Comparison of ENCODE assay signal across 9 mouse cellular contexts in the genomic region with DNA sequence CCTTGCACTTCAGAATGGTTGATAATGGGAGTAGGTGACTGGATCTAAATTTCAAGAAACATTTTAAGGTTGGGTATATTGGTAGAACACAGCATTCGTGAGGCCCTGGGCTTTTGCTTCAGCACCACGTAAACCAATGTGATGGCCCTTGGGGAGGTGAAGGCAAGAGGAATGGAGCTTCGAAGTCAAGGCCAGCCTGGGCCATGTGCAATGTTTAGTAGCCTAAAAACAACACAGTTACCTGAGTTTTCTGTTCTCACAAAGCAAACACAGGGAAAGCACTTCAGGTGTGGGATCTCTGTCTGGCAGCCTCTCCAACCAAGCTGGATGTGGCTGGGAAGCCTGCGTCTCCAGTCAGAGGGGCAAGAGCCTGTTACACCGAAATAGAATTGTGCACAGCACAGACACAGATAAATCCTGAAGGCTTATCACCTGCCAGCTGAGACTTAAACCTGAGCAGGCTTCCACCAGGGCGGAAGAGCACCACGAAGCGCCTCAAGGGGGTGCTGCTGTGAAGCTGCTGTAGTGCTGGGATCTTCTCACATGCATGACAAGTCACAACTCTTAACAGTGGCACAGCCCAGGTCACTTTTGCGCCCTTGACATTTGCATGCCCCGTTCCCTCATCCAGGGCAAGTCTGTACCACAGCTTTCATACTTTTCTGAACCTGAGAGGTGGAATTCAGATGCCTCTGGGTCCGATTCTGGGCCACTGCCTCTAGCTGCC. TPM values are rescaled to one million over a fixed set of nuclear protein-coding genes. Genes with fewer than 3 reads are reported as not detected.
A peak's percentile ranks its signal among the peaks of the same experiment; 100 is the strongest.
DNase-seq lines count a peak whose midpoint lies in the region; ATAC-seq and TF ChIP-seq lines count a peak whose summit lies in the region.
"Had no signal": no experiment of that assay in that cellular context is flagged by ENCODE, and none has a peak within 500 bp of the region (broad histone marks: within the 10 kb centered on the region; RNA-seq: fewer than 3 reads in every experiment).

No protein-coding gene starts in this region.

- ATAC-seq in midbrain, postnatal 0 days (ENCODE audit: low FRiP score) = no peak
- ATAC-seq in midbrain, embryonic 16.5 days = no peak
- ATAC-seq in intestine, embryonic 15.5 days = 0 out of 2 replicates have a peak, but pooled peaks have one; percentile 50
- peak; percentile 41 for ATAC-seq in megakaryocyte, adult 5-6 weeks (ENCODE audit: poor library complexity, severe bottlenecking)
- no peak for ATAC-seq in hindbrain, embryonic 13.5 days (ENCODE audit: low FRiP score)

- DNase-seq in cerebellum, adult 2 months = peak; percentile 29 to 31
- no peak for DNase-seq in cerebellum, adult 11-12 months
- peak; percentile 36 for DNase-seq in midbrain, postnatal 0 days (ENCODE audit: low spot score)
- no peak for DNase-seq in urinary bladder, postnatal 14 days (ENCODE audit: low spot score)

- TF ChIP-seq POLR2A in cerebellum, adult 2 months (IDR thresholded peaks at IDR 0.05; ENCODE audit: borderline replicate concordance, insufficient read depth, low read length) = no peak

- TF ChIP-seq CTCF in cerebellum, adult 2 months (IDR thresholded peaks at IDR 0.05; ENCODE audit: borderline replicate concordance, insufficient read depth, low read depth, low read length) = peak; percentile 69
- peak; percentile 72 for TF ChIP-seq CTCF in midbrain, postnatal 0 days (IDR thresholded peaks at IDR 0.05)

- H3K9me3 ChIP-seq in midbrain, postnatal 0 days (ENCODE audit: low read length) = no peaks in the 10 kb centered on the region
- no peaks in the 10 kb centered on the region for H3K9me3 ChIP-seq in midbrain, embryonic 16.5 days (replicated peaks; ENCODE audit: control insufficient read depth, low read length, poor library complexity, severe bottlenecking)
- no peaks in the 10 kb centered on the region for H3K9me3 ChIP-seq in intestine, embryonic 15.5 days
- no peaks in the 10 kb centered on the region for H3K9me3 ChIP-seq in hindbrain, embryonic 13.5 days

- H3K27me3 ChIP-seq in cerebellum, adult 2 months (ENCODE audit: control insufficient read depth, insufficient read depth, low read length) = no peaks in the 10 kb centered on the region
- no peaks in the 10 kb centered on the region for H3K27me3 ChIP-seq in midbrain, postnatal 0 days (ENCODE audit: insufficient read depth, low read length)
- H3K27me3 ChIP-seq in midbrain, embryonic 16.5 days (ENCODE audit: control insufficient read depth, insufficient read depth, low read depth, low read length) = no peaks in the 10 kb centered on the region
- no peaks in the 10 kb centered on the region for H3K27me3 ChIP-seq in intestine, embryonic 15.5 days (replicated peaks)
- no peaks in the 10 kb centered on the region for H3K27me3 ChIP-seq in hindbrain, embryonic 13.5 days

- no peak overlapping the region for H3K4me2 ChIP-seq in midbrain, postnatal 0 days (ENCODE audit: low read depth, low read length, poor library complexity, severe bottlenecking)
- no peak overlapping the region for H3K4me2 ChIP-seq in midbrain, embryonic 16.5 days (ENCODE audit: low read length)
- H3K4me2 ChIP-seq in intestine, embryonic 15.5 days (replicated peaks) = no peak overlapping the region
- H3K4me2 ChIP-seq in hindbrain, embryonic 13.5 days = no peak overlapping the region

- H3K9ac ChIP-seq in midbrain, postnatal 0 days (replicated peaks; ENCODE audit: low read length, poor library complexity, severe bottlenecking) = no peak overlapping the region
- no peak overlapping the region for H3K9ac ChIP-seq in midbrain, embryonic 16.5 days (ENCODE audit: low read depth, low read length)
- no peak overlapping the region for H3K9ac ChIP-seq in intestine, embryonic 15.5 days
- no peak overlapping the region for H3K9ac ChIP-seq in hindbrain, embryonic 13.5 days

- no peaks in the 10 kb centered on the region for H3K4me1 ChIP-seq in cerebellum, adult 2 months (ENCODE audit: control insufficient read depth, insufficient read depth, low read length)
- H3K4me1 ChIP-seq in midbrain, postnatal 0 days (ENCODE audit: insufficient read depth, low read length) = no peaks in the 10 kb centered on the region
- H3K4me1 ChIP-seq in midbrain, embryonic 16.5 days (ENCODE audit: control insufficient read depth, insufficient read depth, low read length) = no peaks in the 10 kb centered on the region
- H3K4me1 ChIP-seq in intestine, embryonic 15.5 days (replicated peaks) = no peaks in the 10 kb centered on the region
- no peaks in the 10 kb centered on the region for H3K4me1 ChIP-seq in hindbrain, embryonic 13.5 days (replicated peaks)

- H3K27ac ChIP-seq in cerebellum, adult 2 months (ENCODE audit: insufficient read depth, low read length) = no peak overlapping the region
- no peak overlapping the region for H3K27ac ChIP-seq in midbrain, postnatal 0 days (ENCODE audit: low read depth, low read length)
- H3K27ac ChIP-seq in midbrain, embryonic 16.5 days (ENCODE audit: low read length) = no peak overlapping the region
- no peak overlapping the region for H3K27ac ChIP-seq in intestine, embryonic 15.5 days
- no peak overlapping the region for H3K27ac ChIP-seq in hindbrain, embryonic 13.5 days

- no peak overlapping the region for H3K4me3 ChIP-seq in cerebellum, adult 2 months (replicated peaks; ENCODE audit: insufficient read depth, low read depth, low read length)
- no peak overlapping the region for H3K4me3 ChIP-seq in midbrain, postnatal 0 days (ENCODE audit: low read depth, low read length)
- H3K4me3 ChIP-seq in midbrain, embryonic 16.5 days (ENCODE audit: low read depth, low read length) = no peak overlapping the region
- no peak overlapping the region for H3K4me3 ChIP-seq in intestine, embryonic 15.5 days (replicated peaks)
- no peak overlapping the region for H3K4me3 ChIP-seq in hindbrain, embryonic 13.5 days

- H3K36me3 ChIP-seq in midbrain, postnatal 0 days (ENCODE audit: insufficient read depth, low read length) = peaks cover 3% of the 10 kb centered on the region; the same call in 1 of the 2 replicates
- peaks cover 5% of the 10 kb centered on the region; the same call in 1 of the 2 replicates for H3K36me3 ChIP-seq in midbrain, embryonic 16.5 days (ENCODE audit: control insufficient read depth, insufficient read depth, low read length)
- peaks cover 4% of the 10 kb centered on the region; the same call in 1 of the 2 replicates for H3K36me3 ChIP-seq in intestine, embryonic 15.5 days
- peaks cover 27% of the 10 kb centered on the region for H3K36me3 ChIP-seq in hindbrain, embryonic 13.5 days

- 62% methylated on average over 11 of the region's 11 CpGs for WGBS in cerebellum, adult 2 months
- 62% methylated on average over 11 of the region's 11 CpGs for WGBS in midbrain, postnatal 0 days
- WGBS in midbrain, embryonic 16.5 days = 57% methylated on average over 11 of the region's 11 CpGs
- 48% methylated on average over 11 of the region's 11 CpGs for WGBS in intestine, embryonic 15.5 days
- WGBS in hindbrain, embryonic 13.5 days = 55% methylated on average over 11 of the region's 11 CpGs

RNA-seq across cellular contexts. Expression of a gene that starts 5.0 kb away (rescaled TPM):
- polyA plus RNA-seq in cerebellum, adult 2 months (2012; rRNA removed) = not detected in 2 replicates
- total RNA-seq in midbrain, postnatal 0 days (2014; rRNA removed) = not detected in 2 replicates
- 0.49 and 0.96 TPM in 2 replicates for polyA plus RNA-seq in midbrain, postnatal 0 days (2015; fragmentation: Nextera tagmentation; extraction: Ambion mirVana)
- 1.8 and 3.5 TPM in 2 replicates for polyA plus RNA-seq in midbrain, embryonic 16.5 days (2015; fragmentation: Nextera tagmentation; extraction: Ambion mirVana)
- polyA plus RNA-seq in intestine, embryonic 15.5 days (2015; fragmentation: Nextera tagmentation; extraction: Ambion mirVana) = 1.8 and 3.2 TPM in 2 replicates
- not detected in 2 replicates for total RNA-seq in megakaryocyte, adult 5-6 weeks (2015)
- total RNA-seq in megakaryocyte, adult 5-6 weeks (2017) = not detected in 2 replicates
- 3.5 TPM in 2 replicates for polyA plus RNA-seq in hindbrain, embryonic 13.5 days (2015; fragmentation: Nextera tagmentation; extraction: Ambion mirVana)
- total RNA-seq: heart, postnatal 14 days had no signal

RNA-seq across cellular contexts. Expression of a gene that starts 32.4 kb away (rescaled TPM):
- polyA plus RNA-seq in cerebellum, adult 2 months (2012; rRNA removed) = 119 and 129 TPM in 2 replicates
- 154 and 159 TPM in 2 replicates for total RNA-seq in midbrain, postnatal 0 days (2014; rRNA removed)
- polyA plus RNA-seq in midbrain, postnatal 0 days (2015; fragmentation: Nextera tagmentation; extraction: Ambion mirVana) = 173 and 183 TPM in 2 replicates
- polyA plus RNA-seq in midbrain, embryonic 16.5 days (2015; fragmentation: Nextera tagmentation; extraction: Ambion mirVana) = 226 and 237 TPM in 2 replicates
- polyA plus RNA-seq in intestine, embryonic 15.5 days (2015; fragmentation: Nextera tagmentation; extraction: Ambion mirVana) = 791 and 835 TPM in 2 replicates
- 648 and 668 TPM in 2 replicates for total RNA-seq in megakaryocyte, adult 5-6 weeks (2015)
- 1,188 and 1,238 TPM in 2 replicates for total RNA-seq in megakaryocyte, adult 5-6 weeks (2017)
- polyA plus RNA-seq in hindbrain, embryonic 13.5 days (2015; fragmentation: Nextera tagmentation; extraction: Ambion mirVana) = 307 and 313 TPM in 2 replicates

Comparison
In these comparisons a context has a peak if more than half of its experiments do, and no peak if none do; other contexts are left out.
1. DNase-seq: peak in cerebellum, adult 2 months (2 of 2) and midbrain, postnatal 0 days (single experiment); none in cerebellum, adult 11-12 months (single experiment) and urinary bladder, postnatal 14 days (single experiment).
2. ATAC-seq: peak in intestine, embryonic 15.5 days (single experiment) and megakaryocyte, adult 5-6 weeks (single experiment); none in midbrain, postnatal 0 days (single experiment), midbrain, embryonic 16.5 days (single experiment) and hindbrain, embryonic 13.5 days (single experiment).